Mouse (Mus musculus): ENCODE measurements at regions not wholly inside any gene's neighbourhood (a gene's known extent, or its start where the extent isn't known, plus 50 kb on each side); places are given as distances from the start of the nearest gene placed in this dataset.

DNA sequence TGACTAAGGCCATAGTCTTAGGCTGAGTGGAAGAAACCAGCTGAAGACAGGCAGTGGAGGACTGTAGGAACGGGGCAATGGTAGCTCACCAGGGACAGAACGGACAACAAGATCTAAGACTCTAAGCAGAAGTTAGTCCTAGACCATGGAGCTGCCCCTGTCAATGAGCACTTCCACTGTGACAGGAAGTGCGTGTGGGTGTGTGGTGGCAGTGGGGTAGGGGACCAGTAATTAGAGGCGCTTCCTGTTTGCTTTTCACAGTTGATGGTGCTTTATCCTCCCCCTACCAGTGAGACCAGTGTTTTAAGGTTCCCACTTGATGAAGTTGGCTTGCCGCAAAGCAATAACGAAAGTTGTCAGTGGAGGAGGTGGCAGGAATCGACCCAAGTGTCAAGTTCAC lies 168.4 kb upstream of the 4930535I16Rik start:
- no peaks in the 10 kb centered on the region for H3K27me3 ChIP-seq (ENCODE audit: insufficient read depth, low read length)
- ATAC-seq (replicated peaks; ENCODE audit: low FRiP score, low read depth), result no peak
- no peak overlapping the region for H3K4me2 ChIP-seq (ENCODE audit: low read length)
- no peak for TF ChIP-seq CTCF (IDR thresholded peaks at IDR 0.05; ENCODE audit: low read depth)
- no peaks in the 10 kb centered on the region for H3K4me1 ChIP-seq (replicated peaks; ENCODE audit: insufficient read depth, low read length)
- H3K4me3 ChIP-seq (replicated peaks; ENCODE audit: low read depth, low read length), result no peak overlapping the region
- no peak overlapping the region for H3K27ac ChIP-seq
- no peaks in the 10 kb centered on the region for H3K36me3 ChIP-seq (ENCODE audit: insufficient read depth, low read length)
- no peaks in the 10 kb centered on the region for H3K9me3 ChIP-seq (replicated peaks; ENCODE audit: low read length)
- WGBS, result 50% methylated on average over 7 of the region's 7 CpGs
- H3K9ac ChIP-seq (ENCODE audit: low read depth, low read length), result no peak overlapping the region
- no peak for DNase-seq (ENCODE audit: low spot score)

GRCm38 (mm10) chr4:124079603-124080002 lies 161.8 kb upstream of the 4930535I16Rik start:
- Histone ChIP-seq H3K4me1 (replicated peaks; ENCODE audit: insufficient read depth, low read length) (no peaks in the 10 kb centered on the region), H3K27me3 (ENCODE audit: insufficient read depth, low read length) (no peaks in the 10 kb centered on the region), H3K27ac (no peak overlapping the region), H3K4me2 (ENCODE audit: low read length) (no peak overlapping the region), H3K9me3 (replicated peaks; ENCODE audit: low read length) (no peaks in the 10 kb centered on the region), H3K4me3 (replicated peaks; ENCODE audit: low read depth, low read length) (no peak overlapping the region), H3K9ac (ENCODE audit: low read depth, low read length) (no peak overlapping the region), H3K36me3 (ENCODE audit: insufficient read depth, low read length) (no peaks in the 10 kb centered on the region)
- DNase-seq (ENCODE audit: low spot score) (no peak), ATAC-seq (replicated peaks; ENCODE audit: low FRiP score, low read depth) (no peak)
- no peak for TF ChIP-seq CTCF (IDR thresholded peaks at IDR 0.05; ENCODE audit: low read depth)
- 59% methylated on average over 3 of the region's 3 CpGs for WGBS

DNA sequence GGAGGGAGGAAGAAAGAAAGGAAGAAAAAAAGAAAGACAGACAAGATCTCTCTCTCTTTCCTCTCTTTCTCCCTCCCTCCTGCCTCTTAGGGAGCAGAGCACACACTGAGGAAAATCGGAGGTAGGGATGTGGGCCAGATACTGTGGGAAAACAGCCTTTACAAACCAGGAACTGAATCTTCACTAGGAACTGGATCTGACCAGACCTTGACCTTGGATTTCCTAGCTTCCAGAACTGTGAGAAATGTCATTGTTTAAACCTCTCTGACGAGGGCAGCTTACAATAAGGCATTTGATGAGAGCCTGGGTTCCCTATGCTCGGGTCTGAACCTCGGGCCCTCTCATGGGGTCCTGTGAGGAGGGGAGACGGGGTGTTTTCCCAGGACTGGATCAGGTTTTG lies 157.7 kb upstream of the 4930535I16Rik start:
- TF ChIP-seq CTCF (IDR thresholded peaks at IDR 0.05; ENCODE audit: low read depth), result no peak
- H3K4me3 ChIP-seq (replicated peaks; ENCODE audit: low read depth, low read length), result no peak overlapping the region
- no peaks in the 10 kb centered on the region for H3K36me3 ChIP-seq (ENCODE audit: insufficient read depth, low read length)
- H3K27me3 ChIP-seq (ENCODE audit: insufficient read depth, low read length), result no peaks in the 10 kb centered on the region
- no peak for DNase-seq (ENCODE audit: low spot score)
- H3K4me2 ChIP-seq (ENCODE audit: low read length), result no peak overlapping the region
- no peak for ATAC-seq (replicated peaks; ENCODE audit: low FRiP score, low read depth)
- no peaks in the 10 kb centered on the region for H3K4me1 ChIP-seq (replicated peaks; ENCODE audit: insufficient read depth, low read length)
- no peak overlapping the region for H3K9ac ChIP-seq (ENCODE audit: low read depth, low read length)
- no peaks in the 10 kb centered on the region for H3K9me3 ChIP-seq (replicated peaks; ENCODE audit: low read length)
- no peak overlapping the region for H3K27ac ChIP-seq
- WGBS, result 61% methylated on average over 5 of the region's 5 CpGs

DNA sequence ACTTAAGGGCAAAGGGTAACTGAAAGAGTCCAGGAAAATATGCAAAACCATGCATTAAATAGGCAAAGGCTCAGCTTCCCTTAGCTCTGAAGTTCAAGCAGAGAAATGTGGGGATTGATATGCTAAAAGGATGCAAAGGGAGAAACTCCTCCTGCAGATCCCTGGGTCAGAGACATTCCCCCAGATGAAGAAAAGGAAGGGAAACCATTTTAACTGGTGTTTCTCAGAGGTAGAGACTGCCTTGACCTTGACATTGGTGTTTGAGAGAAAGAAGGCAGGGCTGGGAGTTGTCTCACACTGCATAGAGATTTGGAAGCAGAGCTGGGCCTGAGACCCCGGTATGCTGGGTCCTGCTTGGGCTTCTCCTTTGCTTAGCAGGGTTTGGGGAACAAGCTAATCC lies 155.8 kb upstream of the 4930535I16Rik start:
- WGBS, result 81% methylated on average over 1 of the region's 1 CpGs
- TF ChIP-seq CTCF (IDR thresholded peaks at IDR 0.05; ENCODE audit: low read depth), result no peak
- no peak for ATAC-seq (replicated peaks; ENCODE audit: low FRiP score, low read depth)

DNA sequence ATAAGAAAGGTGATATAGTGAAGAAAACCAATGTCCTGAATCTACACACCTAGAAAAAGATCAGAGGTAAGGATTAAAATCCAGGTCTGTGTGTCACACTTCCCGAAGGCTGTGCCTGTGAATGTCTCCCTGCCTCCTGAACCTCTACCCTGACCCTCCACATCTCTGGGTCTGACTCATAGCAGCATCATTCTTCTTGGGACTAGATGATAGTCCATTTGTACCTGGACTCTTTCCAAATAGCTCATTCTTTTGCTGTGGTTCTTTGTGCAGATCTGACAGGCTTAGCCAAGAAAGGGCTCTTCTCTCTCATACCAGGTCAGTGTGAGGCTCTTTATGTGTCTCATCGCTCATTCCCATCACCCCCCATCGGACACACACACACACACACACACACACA lies 146.8 kb upstream of the 4930535I16Rik start:
- no peak for TF ChIP-seq CTCF (IDR thresholded peaks at IDR 0.05; ENCODE audit: low read depth)
- H3K9ac ChIP-seq (ENCODE audit: low read depth, low read length), result no peak overlapping the region
- no peaks in the 10 kb centered on the region for H3K9me3 ChIP-seq (replicated peaks; ENCODE audit: low read length)
- 82% methylated on average over 3 of the region's 3 CpGs for WGBS
- H3K27ac ChIP-seq, result no peak overlapping the region
- H3K4me2 ChIP-seq (ENCODE audit: low read length), result no peak overlapping the region
- H3K36me3 ChIP-seq (ENCODE audit: insufficient read depth, low read length), result no peaks in the 10 kb centered on the region
- DNase-seq (ENCODE audit: low spot score) (no peak), ATAC-seq (replicated peaks; ENCODE audit: low FRiP score, low read depth) (no peak)
- H3K4me3 ChIP-seq (replicated peaks; ENCODE audit: low read depth, low read length), result no peak overlapping the region
- H3K27me3 ChIP-seq (ENCODE audit: insufficient read depth, low read length), result no peaks in the 10 kb centered on the region
- no peaks in the 10 kb centered on the region for H3K4me1 ChIP-seq (replicated peaks; ENCODE audit: insufficient read depth, low read length)

More for the DNA sequence above, 155.8 kb upstream of the 4930535I16Rik start:
- no peak overlapping the region for H3K27ac ChIP-seq
- H3K4me3 ChIP-seq (replicated peaks; ENCODE audit: low read depth, low read length), result no peak overlapping the region
- no peaks in the 10 kb centered on the region for H3K9me3 ChIP-seq (replicated peaks; ENCODE audit: low read length)
- H3K9ac ChIP-seq (ENCODE audit: low read depth, low read length), result no peak overlapping the region
- no peaks in the 10 kb centered on the region for H3K4me1 ChIP-seq (replicated peaks; ENCODE audit: insufficient read depth, low read length)
- no peaks in the 10 kb centered on the region for H3K36me3 ChIP-seq (ENCODE audit: insufficient read depth, low read length)
- H3K4me2 ChIP-seq (ENCODE audit: low read length), result no peak overlapping the region
- H3K27me3 ChIP-seq (ENCODE audit: insufficient read depth, low read length), result no peaks in the 10 kb centered on the region
- DNase-seq (ENCODE audit: low spot score), result no peak

- Histone ChIP-seq H3K27ac (no peak overlapping the region), H3K27me3 (ENCODE audit: insufficient read depth, low read length) (no peaks in the 10 kb centered on the region), H3K4me2 (ENCODE audit: low read length) (no peak overlapping the region), H3K9ac (ENCODE audit: low read depth, low read length) (no peak overlapping the region), H3K4me3 (replicated peaks; ENCODE audit: low read depth, low read length) (no peak overlapping the region), H3K9me3 (replicated peaks; ENCODE audit: low read length) (no peaks in the 10 kb centered on the region), H3K4me1 (replicated peaks; ENCODE audit: insufficient read depth, low read length) (no peaks in the 10 kb centered on the region), H3K36me3 (ENCODE audit: insufficient read depth, low read length) (no peaks in the 10 kb centered on the region)
- no peak for ATAC-seq (replicated peaks; ENCODE audit: low FRiP score, low read depth)
- DNase-seq (ENCODE audit: low spot score), result no peak
- TF ChIP-seq CTCF (IDR thresholded peaks at IDR 0.05; ENCODE audit: low read depth), result no peak
- 70% methylated on average over 4 of the region's 4 CpGs for WGBS
These were observed 145.7 kb upstream of the 4930535I16Rik start for GRCm38 (mm10) chr4:124063269-124064100.

All from kidney, postnatal 0 days (tissue).